Mouse (Mus musculus): ENCODE data around the gene Cyb5d2. TPM values are rescaled to one million over a fixed set of nuclear protein-coding genes. Genes with fewer than 3 reads are reported as not detected.

Cyb5d2 gene
- polyA plus RNA-seq (2014; fragmentation: Nextera tagmentation; extraction: Ambion mirVana), result 2.5 and 3.7 TPM in 2 replicates

DNA sequence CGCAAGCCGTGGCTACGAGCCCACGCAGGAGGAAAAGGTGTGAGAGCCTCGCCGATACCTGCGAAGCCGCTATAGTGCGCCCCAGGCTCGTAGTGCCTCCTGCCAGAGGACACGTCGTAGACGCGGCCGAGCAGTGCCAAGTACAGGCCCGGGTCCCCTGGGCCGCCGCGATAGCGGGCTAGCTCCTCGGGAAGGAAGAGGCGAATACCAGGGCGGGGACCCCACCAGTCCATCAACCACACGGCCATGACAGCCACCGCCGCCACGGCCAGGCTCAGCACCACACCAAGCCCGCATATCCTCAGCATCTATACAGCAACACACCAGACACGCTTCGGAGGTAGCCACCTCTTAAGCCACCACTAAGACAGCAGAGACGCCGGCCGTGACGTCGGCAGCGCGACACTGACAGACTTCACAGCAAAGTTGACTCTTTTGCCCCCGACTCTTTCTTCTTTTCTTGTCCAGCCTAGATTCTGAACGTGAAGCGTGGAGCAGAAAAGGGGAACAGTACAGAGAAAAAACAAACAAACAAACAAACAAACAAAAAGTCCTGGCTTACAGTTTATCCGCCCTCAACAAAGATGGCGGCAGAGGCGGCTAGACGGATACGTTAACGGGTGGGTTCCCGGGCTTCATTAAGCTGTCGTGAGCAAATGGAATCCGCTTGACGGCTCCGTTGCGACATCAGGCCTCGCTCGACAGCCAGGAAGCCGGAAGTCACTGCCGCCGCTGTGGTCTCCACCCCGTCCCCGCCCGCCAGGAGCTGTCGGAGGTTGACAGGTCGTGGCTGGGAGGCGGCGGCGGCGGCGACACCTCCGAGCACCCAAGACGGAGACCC, at the start of gene Cyb5d2, which contains the start of gene Zzef1:
TSS of gene Cyb5d2 (minus strand) at position 688 of the 841 bp plus-strand sequence.
TSS of gene Zzef1 (plus strand) at position 772 of the 841 bp plus-strand sequence.
- under 1% methylated on average over 69 of the region's 69 CpGs for WGBS
- Histone ChIP-seq H3K27me3 (replicated peaks; ENCODE audit: control insufficient read depth, insufficient read depth, low read length) (no peaks in the 10 kb centered on the region), H3K36me3 (ENCODE audit: control insufficient read depth, insufficient read depth, low read length) (no peaks in the 10 kb centered on the region), H3K4me2 (ENCODE audit: low read length) (peak within 1 kb of the TSS; percentile 76), H3K27ac (ENCODE audit: low read depth) (peak within 1 kb of the TSS; percentile 35; the same call in 1 of the 2 replicates), H3K4me3 (ENCODE audit: low read depth, low read length) (peak within 1 kb of the TSS; percentile 75), H3K9ac (ENCODE audit: low read length) (peak within 1 kb of the TSS; percentile 74), H3K4me1 (replicated peaks; ENCODE audit: control insufficient read depth, insufficient read depth, low read length) (no peaks in the 10 kb centered on the region; the same call in 1 of the 2 replicates), H3K9me3 (ENCODE audit: control insufficient read depth, low read length) (no peaks in the 10 kb centered on the region)
- ATAC-seq (replicated peaks; ENCODE audit: low FRiP score, low TSS enrichment, low read depth) (peak; percentile 97), DNase-seq (ENCODE audit: low spot score) (peak; percentile 91)

- Histone ChIP-seq H3K36me3 (ENCODE audit: control insufficient read depth, insufficient read depth, low read length) (peaks cover 33% of the 10 kb centered on the region), H3K4me2 (ENCODE audit: low read length) (no peak overlapping the region), H3K9ac (ENCODE audit: low read length) (no peak overlapping the region), H3K4me1 (replicated peaks; ENCODE audit: control insufficient read depth, insufficient read depth, low read length) (no peaks in the 10 kb centered on the region), H3K27ac (ENCODE audit: low read depth) (no peak overlapping the region), H3K27me3 (replicated peaks; ENCODE audit: control insufficient read depth, insufficient read depth, low read length) (no peaks in the 10 kb centered on the region), H3K4me3 (ENCODE audit: low read depth, low read length) (no peak overlapping the region), H3K9me3 (ENCODE audit: control insufficient read depth, low read length) (no peaks in the 10 kb centered on the region)
- 91% methylated on average over 2 of the region's 2 CpGs for WGBS
- no peak for DNase-seq (ENCODE audit: low spot score)
- ATAC-seq (replicated peaks; ENCODE audit: low FRiP score, low TSS enrichment, low read depth), result no peak
Measured at GRCm38 (mm10) chr11:72845526-72845925, 49.6 kb upstream of the Cyb5d2 start.

DNA sequence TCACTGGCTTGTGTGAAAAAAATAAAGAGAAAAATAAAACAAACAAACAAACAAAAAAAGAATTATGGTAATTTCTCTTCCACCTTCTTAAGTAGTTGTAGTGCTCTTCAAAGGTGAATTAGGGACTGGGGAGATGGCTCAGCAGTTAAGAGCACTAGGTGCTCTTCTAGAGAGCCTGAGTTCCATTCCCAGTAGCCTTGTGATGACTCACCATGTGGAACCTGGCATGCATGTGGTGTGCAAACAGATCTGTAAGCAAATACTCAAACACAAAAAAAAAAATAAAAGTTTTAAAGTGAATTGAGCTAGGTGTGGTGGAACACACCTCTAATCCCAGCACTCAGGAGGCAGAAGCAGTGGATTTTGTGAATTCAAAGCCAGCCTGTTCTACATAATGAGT, 47.6 kb upstream of the Cyb5d2 start:
- Histone ChIP-seq H3K4me1 (replicated peaks; ENCODE audit: control insufficient read depth, insufficient read depth, low read length) (no peaks in the 10 kb centered on the region), H3K9ac (ENCODE audit: low read length) (no peak overlapping the region), H3K4me3 (ENCODE audit: low read depth, low read length) (no peak overlapping the region), H3K27ac (ENCODE audit: low read depth) (no peak overlapping the region), H3K4me2 (ENCODE audit: low read length) (no peak overlapping the region), H3K9me3 (ENCODE audit: control insufficient read depth, low read length) (no peaks in the 10 kb centered on the region), H3K27me3 (replicated peaks; ENCODE audit: control insufficient read depth, insufficient read depth, low read length) (no peaks in the 10 kb centered on the region), H3K36me3 (ENCODE audit: control insufficient read depth, insufficient read depth, low read length) (peaks cover 22% of the 10 kb centered on the region)
- DNase-seq (ENCODE audit: low spot score), result no peak
- ATAC-seq (replicated peaks; ENCODE audit: low FRiP score, low TSS enrichment, low read depth), result no peak

GRCm38 (mm10) chr11:72842731-72843130, 46.8 kb upstream of the Cyb5d2 start:
- Histone ChIP-seq H3K4me1 (replicated peaks; ENCODE audit: control insufficient read depth, insufficient read depth, low read length) (no peaks in the 10 kb centered on the region), H3K27ac (ENCODE audit: low read depth) (no peak overlapping the region), H3K27me3 (replicated peaks; ENCODE audit: control insufficient read depth, insufficient read depth, low read length) (no peaks in the 10 kb centered on the region), H3K36me3 (ENCODE audit: control insufficient read depth, insufficient read depth, low read length) (peaks cover 14% of the 10 kb centered on the region), H3K4me3 (ENCODE audit: low read depth, low read length) (no peak overlapping the region), H3K4me2 (ENCODE audit: low read length) (no peak overlapping the region), H3K9me3 (ENCODE audit: control insufficient read depth, low read length) (no peaks in the 10 kb centered on the region), H3K9ac (ENCODE audit: low read length) (no peak overlapping the region)
- ATAC-seq (replicated peaks; ENCODE audit: low FRiP score, low TSS enrichment, low read depth) (no peak), DNase-seq (ENCODE audit: low spot score) (no peak)
- 85% methylated on average over 3 of the region's 3 CpGs for WGBS

- Histone ChIP-seq H3K36me3 (ENCODE audit: control insufficient read depth, insufficient read depth, low read length) (peaks cover 84% of the 10 kb centered on the region), H3K4me1 (replicated peaks; ENCODE audit: control insufficient read depth, insufficient read depth, low read length) (no peaks in the 10 kb centered on the region), H3K27ac (ENCODE audit: low read depth) (no peak overlapping the region), H3K27me3 (replicated peaks; ENCODE audit: control insufficient read depth, insufficient read depth, low read length) (no peaks in the 10 kb centered on the region), H3K4me2 (ENCODE audit: low read length) (no peak overlapping the region), H3K9me3 (ENCODE audit: control insufficient read depth, low read length) (no peaks in the 10 kb centered on the region), H3K4me3 (ENCODE audit: low read depth, low read length) (no peak overlapping the region), H3K9ac (ENCODE audit: low read length) (no peak overlapping the region)
- no peak for DNase-seq (ENCODE audit: low spot score)
- 84% methylated on average over 3 of the region's 3 CpGs for WGBS
- ATAC-seq (replicated peaks; ENCODE audit: low FRiP score, low TSS enrichment, low read depth), result no peak
Measured at GRCm38 (mm10) chr11:72829869-72830268, 33.9 kb upstream of the Cyb5d2 start.

DNA sequence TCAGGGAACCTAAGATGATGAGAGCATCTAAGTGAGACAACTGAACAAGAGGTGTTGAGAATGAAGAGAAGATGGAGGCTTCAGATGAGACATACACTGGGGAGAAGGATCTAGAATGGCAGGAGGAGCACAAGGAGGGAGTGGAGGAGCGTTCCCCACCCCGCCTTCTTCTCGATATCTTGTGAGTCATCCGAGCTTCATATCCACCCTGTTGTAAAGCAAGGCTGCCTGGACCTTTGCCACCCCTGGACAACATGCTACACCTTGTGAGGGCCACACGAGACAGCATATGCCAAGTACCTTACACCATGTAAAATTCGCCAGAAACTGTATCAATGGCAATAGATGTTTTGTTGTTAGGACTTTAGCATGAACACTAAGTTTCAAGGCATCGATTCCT, 25.1 kb upstream of the Cyb5d2 start:
- ATAC-seq (replicated peaks; ENCODE audit: low FRiP score, low TSS enrichment, low read depth), result no peak
- WGBS, result 86% methylated on average over 7 of the region's 7 CpGs
- H3K4me3 ChIP-seq (ENCODE audit: low read depth, low read length), result no peak overlapping the region
- H3K27ac ChIP-seq (ENCODE audit: low read depth), result no peak overlapping the region
- H3K4me2 ChIP-seq (ENCODE audit: low read length), result no peak overlapping the region
- H3K4me1 ChIP-seq (replicated peaks; ENCODE audit: control insufficient read depth, insufficient read depth, low read length), result no peaks in the 10 kb centered on the region
- no peak for DNase-seq (ENCODE audit: low spot score)
- peaks cover 55% of the 10 kb centered on the region for H3K36me3 ChIP-seq (ENCODE audit: control insufficient read depth, insufficient read depth, low read length)
- no peaks in the 10 kb centered on the region for H3K9me3 ChIP-seq (ENCODE audit: control insufficient read depth, low read length)
- no peak overlapping the region for H3K9ac ChIP-seq (ENCODE audit: low read length)
- no peaks in the 10 kb centered on the region for H3K27me3 ChIP-seq (replicated peaks; ENCODE audit: control insufficient read depth, insufficient read depth, low read length)

DNA sequence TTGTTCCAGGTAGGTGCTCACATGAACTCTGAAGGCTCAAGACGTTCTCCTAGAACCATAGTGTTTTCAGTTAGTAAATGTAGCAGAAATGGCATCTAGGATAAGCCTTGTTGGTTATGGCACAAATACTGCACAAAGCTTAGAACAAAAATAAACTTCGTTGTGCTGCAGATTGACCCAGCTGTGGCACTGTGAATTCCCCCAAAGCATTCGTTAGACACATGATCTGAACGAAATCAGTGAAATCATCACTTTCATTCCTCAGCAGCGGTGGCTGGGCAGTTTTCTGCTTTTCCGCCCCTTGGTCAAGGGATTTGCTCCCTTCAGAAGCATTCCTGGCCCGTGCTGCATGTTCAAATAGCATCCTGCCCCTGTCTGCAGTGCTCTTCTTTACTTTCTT, 22.1 kb upstream of the Cyb5d2 start:
- no peak for ATAC-seq (replicated peaks; ENCODE audit: low FRiP score, low TSS enrichment, low read depth)
- Histone ChIP-seq H3K36me3 (ENCODE audit: control insufficient read depth, insufficient read depth, low read length) (peaks cover 30% of the 10 kb centered on the region), H3K4me2 (ENCODE audit: low read length) (no peak overlapping the region), H3K9me3 (ENCODE audit: control insufficient read depth, low read length) (no peaks in the 10 kb centered on the region), H3K27ac (ENCODE audit: low read depth) (no peak overlapping the region), H3K4me1 (replicated peaks; ENCODE audit: control insufficient read depth, insufficient read depth, low read length) (no peaks in the 10 kb centered on the region), H3K4me3 (ENCODE audit: low read depth, low read length) (no peak overlapping the region), H3K27me3 (replicated peaks; ENCODE audit: control insufficient read depth, insufficient read depth, low read length) (no peaks in the 10 kb centered on the region), H3K9ac (ENCODE audit: low read length) (no peak overlapping the region)
- no peak for DNase-seq (ENCODE audit: low spot score)
- WGBS, result 86% methylated on average over 7 of the region's 7 CpGs

DNA sequence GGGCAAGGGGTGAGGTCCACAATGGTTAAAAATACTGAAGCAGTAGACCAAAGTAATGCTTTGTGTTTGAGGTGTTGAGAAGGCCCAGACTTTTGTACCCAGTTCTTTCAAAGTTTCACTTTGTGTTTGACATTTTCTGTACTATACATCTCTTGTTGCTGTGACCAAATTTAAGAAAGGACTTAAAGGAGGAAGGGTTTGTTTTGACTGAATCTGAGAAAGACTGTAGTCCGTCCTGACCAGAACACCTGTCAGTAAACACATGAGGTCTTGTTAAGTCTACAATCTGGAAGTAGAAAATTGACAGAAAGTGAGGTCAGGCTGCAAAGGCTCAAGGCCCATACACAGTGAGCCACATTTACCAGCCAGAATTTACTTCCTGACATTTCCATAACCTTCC, 20.9 kb upstream of the Cyb5d2 start:
- Histone ChIP-seq H3K27ac (ENCODE audit: low read depth) (no peak overlapping the region), H3K4me1 (replicated peaks; ENCODE audit: control insufficient read depth, insufficient read depth, low read length) (no peaks in the 10 kb centered on the region), H3K4me3 (ENCODE audit: low read depth, low read length) (no peak overlapping the region), H3K9me3 (ENCODE audit: control insufficient read depth, low read length) (no peaks in the 10 kb centered on the region), H3K36me3 (ENCODE audit: control insufficient read depth, insufficient read depth, low read length) (peaks cover 19% of the 10 kb centered on the region), H3K4me2 (ENCODE audit: low read length) (no peak overlapping the region), H3K27me3 (replicated peaks; ENCODE audit: control insufficient read depth, insufficient read depth, low read length) (no peaks in the 10 kb centered on the region), H3K9ac (ENCODE audit: low read length) (no peak overlapping the region)
- WGBS, result 69% methylated on average over 1 of the region's 1 CpGs
- DNase-seq (ENCODE audit: low spot score) (no peak), ATAC-seq (replicated peaks; ENCODE audit: low FRiP score, low TSS enrichment, low read depth) (no peak)

DNA sequence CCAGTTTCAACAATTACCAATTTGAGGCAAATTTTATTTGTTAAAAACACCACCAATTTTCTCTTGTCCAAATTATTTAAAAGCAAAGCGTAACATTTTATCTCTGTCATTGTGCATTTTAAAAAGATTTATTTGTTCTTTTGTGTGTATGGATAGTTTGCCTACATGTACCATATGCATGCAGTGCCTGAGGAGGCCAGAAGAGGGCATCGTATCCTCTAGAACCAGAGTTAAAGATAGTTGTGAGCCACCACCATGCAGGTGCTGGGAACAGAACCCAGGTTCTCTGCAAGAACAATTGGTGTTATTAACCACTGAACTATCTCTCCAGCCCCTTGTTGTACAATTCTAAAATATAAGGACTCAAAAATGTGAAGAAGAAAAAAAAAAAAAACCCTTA, 18.2 kb upstream of the Cyb5d2 start:
- Histone ChIP-seq H3K4me2 (ENCODE audit: low read length) (no peak overlapping the region), H3K4me1 (replicated peaks; ENCODE audit: control insufficient read depth, insufficient read depth, low read length) (no peaks in the 10 kb centered on the region), H3K9ac (ENCODE audit: low read length) (no peak overlapping the region), H3K9me3 (ENCODE audit: control insufficient read depth, low read length) (no peaks in the 10 kb centered on the region), H3K27me3 (replicated peaks; ENCODE audit: control insufficient read depth, insufficient read depth, low read length) (no peaks in the 10 kb centered on the region), H3K4me3 (ENCODE audit: low read depth, low read length) (no peak overlapping the region), H3K36me3 (ENCODE audit: control insufficient read depth, insufficient read depth, low read length) (peaks cover 5% of the 10 kb centered on the region; the same call in 1 of the 2 replicates), H3K27ac (ENCODE audit: low read depth) (no peak overlapping the region)
- ATAC-seq (replicated peaks; ENCODE audit: low FRiP score, low TSS enrichment, low read depth), result no peak
- WGBS, result 71% methylated on average over 2 of the region's 2 CpGs
- no peak for DNase-seq (ENCODE audit: low spot score)
